Mouse (Mus musculus): ENCODE measurements around the gene Plppr1. TPM values are rescaled to one million over a fixed set of nuclear protein-coding genes. Genes with fewer than 3 reads are reported as not detected.

The Plppr1 gene
- polyA plus RNA-seq, 1 experiment from 2014 or later: 0.29 TPM

DNA sequence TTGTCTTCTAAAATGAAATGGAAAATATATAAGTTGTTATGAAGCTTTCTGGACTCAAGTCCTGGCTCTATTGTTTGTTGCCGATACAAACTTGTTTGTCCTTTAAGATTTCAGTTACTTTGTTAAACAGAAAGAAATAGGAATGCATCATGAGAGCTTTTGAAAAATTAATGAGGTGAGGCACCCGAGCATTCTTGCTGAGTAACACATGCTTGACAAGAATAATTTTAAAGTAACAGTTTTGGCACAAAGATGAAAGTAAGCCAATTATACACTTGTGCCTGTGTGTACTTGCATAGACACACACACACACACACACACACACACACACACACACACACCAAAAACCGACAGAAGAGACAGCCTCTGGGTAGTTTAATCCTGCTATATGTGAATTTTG lies 155.3 kb downstream of the Plppr1 start:
- H3K9me3 ChIP-seq (ENCODE audit: control insufficient read depth, low read length): no peaks in the 10 kb centered on the region
- no peak overlapping the region for H3K9ac ChIP-seq (ENCODE audit: low read length)
- TF ChIP-seq CTCF (IDR thresholded peaks at IDR 0.05; ENCODE audit: low read depth): no peak
- no peak for TF ChIP-seq EP300 (optimal IDR thresholded peaks at IDR 0.05)
- H3K36me3 ChIP-seq (ENCODE audit: control insufficient read depth, insufficient read depth, low read length): no peaks in the 10 kb centered on the region
- H3K27ac ChIP-seq (replicated peaks): no peak overlapping the region
- H3K4me2 ChIP-seq (replicated peaks; ENCODE audit: low read depth): no peak overlapping the region
- no peaks in the 10 kb centered on the region for H3K27me3 ChIP-seq (ENCODE audit: control insufficient read depth, insufficient read depth, low read length)
- ATAC-seq (ENCODE audit: low FRiP score, low TSS enrichment) (no peak), DNase-seq (ENCODE audit: low spot score) (no peak)
- H3K4me1 ChIP-seq (replicated peaks; ENCODE audit: control insufficient read depth, insufficient read depth): no peaks in the 10 kb centered on the region
- 66% methylated on average over 3 of the region's 3 CpGs for WGBS
- H3K4me3 ChIP-seq (ENCODE audit: low read depth, low read length): no peak overlapping the region

DNA sequence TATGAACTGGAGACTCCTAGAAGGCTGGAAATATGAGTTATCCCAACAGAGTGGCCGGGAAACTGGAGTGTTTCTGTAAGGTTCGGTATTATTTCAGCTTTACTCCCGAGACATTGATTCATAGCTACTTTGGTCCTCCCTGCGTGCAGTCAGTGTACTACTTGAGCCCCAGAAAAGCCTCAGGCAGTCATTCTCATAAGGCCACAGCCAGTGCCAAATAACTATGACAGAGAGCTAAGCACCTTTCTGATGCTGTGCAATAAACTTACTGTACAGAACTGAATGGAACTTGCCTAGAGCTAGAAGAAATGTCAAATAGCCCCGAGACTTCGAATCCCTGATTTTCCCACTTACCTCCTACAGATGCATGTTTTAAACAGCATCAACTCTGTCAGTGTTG lies 164.4 kb downstream of the Plppr1 start:
- no peaks in the 10 kb centered on the region for H3K27me3 ChIP-seq (ENCODE audit: control insufficient read depth, insufficient read depth, low read length)
- WGBS: 60% methylated on average over 6 of the region's 6 CpGs
- no peak for DNase-seq (ENCODE audit: low spot score)
- no peak overlapping the region for H3K9ac ChIP-seq (ENCODE audit: low read length)
- H3K4me1 ChIP-seq (replicated peaks; ENCODE audit: control insufficient read depth, insufficient read depth): no peaks in the 10 kb centered on the region
- no peaks in the 10 kb centered on the region for H3K36me3 ChIP-seq (ENCODE audit: control insufficient read depth, insufficient read depth, low read length)
- no peaks in the 10 kb centered on the region for H3K9me3 ChIP-seq (ENCODE audit: control insufficient read depth, low read length)
- no peak overlapping the region for H3K4me2 ChIP-seq (replicated peaks; ENCODE audit: low read depth)
- TF ChIP-seq EP300 (optimal IDR thresholded peaks at IDR 0.05): no peak
- TF ChIP-seq CTCF (IDR thresholded peaks at IDR 0.05; ENCODE audit: low read depth): no peak
- no peak overlapping the region for H3K4me3 ChIP-seq (ENCODE audit: low read depth, low read length)
- no peak for ATAC-seq (ENCODE audit: low FRiP score, low TSS enrichment)
- H3K27ac ChIP-seq (replicated peaks): no peak overlapping the region

DNA sequence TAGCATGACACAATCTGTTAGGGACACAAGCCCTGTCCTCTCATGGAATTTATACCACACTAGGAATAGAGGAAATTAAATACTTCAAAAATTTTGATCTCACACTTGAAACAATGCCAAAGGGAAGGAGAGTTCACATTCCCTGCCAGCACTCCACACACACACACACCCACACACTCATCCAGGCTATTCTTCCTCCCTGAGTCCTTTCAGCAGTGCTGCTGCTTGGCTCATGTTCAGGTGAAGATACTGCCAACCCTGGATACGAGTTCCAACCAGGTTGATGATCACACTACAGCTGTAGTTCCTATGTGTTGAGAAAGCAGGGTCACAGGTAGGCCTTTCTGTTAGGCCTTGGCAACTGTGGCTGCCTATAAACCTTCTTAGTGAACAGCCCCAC lies 165.9 kb downstream of the Plppr1 start:
- Histone ChIP-seq H3K4me2 (replicated peaks; ENCODE audit: low read depth) (no peak overlapping the region), H3K9me3 (ENCODE audit: control insufficient read depth, low read length) (no peaks in the 10 kb centered on the region), H3K9ac (ENCODE audit: low read length) (no peak overlapping the region), H3K27ac (replicated peaks) (no peak overlapping the region), H3K4me1 (replicated peaks; ENCODE audit: control insufficient read depth, insufficient read depth) (no peaks in the 10 kb centered on the region), H3K4me3 (ENCODE audit: low read depth, low read length) (no peak overlapping the region), H3K27me3 (ENCODE audit: control insufficient read depth, insufficient read depth, low read length) (no peaks in the 10 kb centered on the region), H3K36me3 (ENCODE audit: control insufficient read depth, insufficient read depth, low read length) (no peaks in the 10 kb centered on the region)
- DNase-seq (ENCODE audit: low spot score): no peak
- no peak for ATAC-seq (ENCODE audit: low FRiP score, low TSS enrichment)
- WGBS: 35% methylated on average over 1 of the region's 1 CpGs
- no peak for TF ChIP-seq EP300 (optimal IDR thresholded peaks at IDR 0.05)
- TF ChIP-seq CTCF (IDR thresholded peaks at IDR 0.05; ENCODE audit: low read depth): no peak

DNA sequence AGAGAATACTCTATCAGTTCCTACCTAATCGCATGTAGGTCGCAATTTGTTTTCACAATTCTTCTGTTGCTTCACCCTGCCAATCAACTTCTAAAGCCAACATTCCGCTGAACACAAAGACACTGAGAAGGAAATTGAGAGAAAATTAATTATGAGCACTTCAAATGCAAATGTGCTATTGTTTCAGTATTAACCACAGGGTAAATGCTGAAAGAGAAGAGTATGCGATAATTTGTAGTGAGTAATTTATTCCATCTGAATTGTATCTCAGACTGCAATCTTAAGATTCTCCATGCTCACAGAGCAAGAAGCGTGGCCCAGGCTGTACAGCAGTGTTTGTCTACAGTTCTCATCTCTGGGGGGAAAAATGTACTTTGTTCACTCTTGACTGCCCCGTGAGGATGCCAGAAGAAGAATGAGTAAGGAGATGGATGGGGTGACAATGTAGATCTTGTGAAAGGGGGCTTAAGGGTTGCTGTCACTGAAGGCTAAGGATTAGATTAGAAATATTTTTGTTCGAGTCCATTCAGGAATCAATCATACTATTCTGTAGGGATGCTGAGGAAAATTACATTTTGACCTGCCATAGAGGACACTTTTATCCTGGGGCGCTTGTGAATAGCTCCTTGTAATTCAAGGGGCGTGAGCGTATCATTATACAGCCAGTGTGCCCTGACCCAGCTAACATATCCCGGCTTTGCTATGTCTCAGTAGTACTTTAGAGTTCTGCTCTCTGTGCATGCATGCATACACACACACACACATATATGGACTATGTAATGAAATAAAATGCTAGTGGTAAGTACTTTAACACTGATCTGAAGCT lies 173.3 kb downstream of the Plppr1 start:
- Histone ChIP-seq H3K4me3 (ENCODE audit: low read depth, low read length) (no peak overlapping the region), H3K4me1 (replicated peaks; ENCODE audit: control insufficient read depth, insufficient read depth) (no peaks in the 10 kb centered on the region), H3K9me3 (ENCODE audit: control insufficient read depth, low read length) (no peaks in the 10 kb centered on the region), H3K9ac (ENCODE audit: low read length) (no peak overlapping the region), H3K27ac (replicated peaks) (no peak overlapping the region), H3K4me2 (replicated peaks; ENCODE audit: low read depth) (no peak overlapping the region), H3K36me3 (ENCODE audit: control insufficient read depth, insufficient read depth, low read length) (no peaks in the 10 kb centered on the region), H3K27me3 (ENCODE audit: control insufficient read depth, insufficient read depth, low read length) (no peaks in the 10 kb centered on the region)
- DNase-seq (ENCODE audit: low spot score): no peak
- no peak for ATAC-seq (ENCODE audit: low FRiP score, low TSS enrichment)
- WGBS: 72% methylated on average over 11 of the region's 11 CpGs
- TF ChIP-seq CTCF (IDR thresholded peaks at IDR 0.05; ENCODE audit: low read depth) (no peak), EP300 (optimal IDR thresholded peaks at IDR 0.05) (no peak)

DNA sequence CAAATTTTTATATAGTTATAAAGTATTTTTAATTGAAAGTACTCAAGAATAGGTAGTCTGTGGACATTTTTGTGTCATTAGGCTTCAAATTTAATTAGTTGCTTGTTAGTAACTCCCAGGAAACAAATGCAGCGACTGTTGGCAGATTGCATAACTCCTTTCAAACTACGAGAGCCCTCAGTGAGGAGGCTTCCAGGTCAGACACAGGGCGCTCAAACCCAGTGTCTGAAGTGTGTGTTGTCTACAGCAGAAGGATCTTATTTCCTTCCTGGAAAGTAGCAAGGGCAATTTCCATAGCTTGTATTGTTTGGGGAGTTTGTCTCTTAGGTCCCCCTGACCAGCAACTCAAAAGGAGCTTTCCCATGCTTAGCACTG lies 173.9 kb downstream of the Plppr1 start:
- WGBS: 76% methylated on average over 3 of the region's 3 CpGs

DNA sequence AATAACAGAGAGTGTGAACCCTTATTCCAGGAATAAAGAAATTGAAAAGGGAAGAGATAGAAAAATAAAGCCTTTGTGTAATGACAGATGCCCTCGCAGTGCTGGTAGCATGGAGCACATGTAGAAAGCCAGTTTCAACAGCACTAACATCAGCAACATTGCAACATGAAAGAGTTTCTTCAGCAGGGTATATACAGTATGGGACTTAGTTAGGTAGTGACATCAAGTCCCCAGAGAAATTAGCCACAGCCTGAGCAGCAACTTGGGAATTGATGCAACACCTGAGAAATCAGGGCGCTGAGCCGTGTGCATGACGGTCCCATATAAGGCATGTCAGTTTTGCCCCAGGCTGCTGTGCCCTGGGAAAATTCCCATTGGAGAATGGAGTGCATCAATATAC lies 179.0 kb downstream of the Plppr1 start:
- 90% methylated on average over 4 of the region's 4 CpGs for WGBS
- DNase-seq (ENCODE audit: low spot score) (no peak), ATAC-seq (ENCODE audit: low FRiP score, low TSS enrichment) (no peak)
- no peak overlapping the region for H3K9ac ChIP-seq (ENCODE audit: low read length)
- H3K9me3 ChIP-seq (ENCODE audit: control insufficient read depth, low read length): no peaks in the 10 kb centered on the region
- no peak for TF ChIP-seq CTCF (IDR thresholded peaks at IDR 0.05; ENCODE audit: low read depth)
- no peak for TF ChIP-seq EP300 (optimal IDR thresholded peaks at IDR 0.05)
- H3K27ac ChIP-seq (replicated peaks): no peak overlapping the region
- H3K27me3 ChIP-seq (ENCODE audit: control insufficient read depth, insufficient read depth, low read length): no peaks in the 10 kb centered on the region
- H3K4me1 ChIP-seq (replicated peaks; ENCODE audit: control insufficient read depth, insufficient read depth): no peaks in the 10 kb centered on the region
- H3K4me3 ChIP-seq (ENCODE audit: low read depth, low read length): no peak overlapping the region
- H3K36me3 ChIP-seq (ENCODE audit: control insufficient read depth, insufficient read depth, low read length): no peaks in the 10 kb centered on the region
- no peak overlapping the region for H3K4me2 ChIP-seq (replicated peaks; ENCODE audit: low read depth)

More for the DNA sequence above, 173.9 kb downstream of the Plppr1 start:
- Histone ChIP-seq H3K4me1 (replicated peaks; ENCODE audit: control insufficient read depth, insufficient read depth) (no peaks in the 10 kb centered on the region), H3K36me3 (ENCODE audit: control insufficient read depth, insufficient read depth, low read length) (no peaks in the 10 kb centered on the region), H3K4me2 (replicated peaks; ENCODE audit: low read depth) (no peak overlapping the region), H3K9me3 (ENCODE audit: control insufficient read depth, low read length) (no peaks in the 10 kb centered on the region), H3K4me3 (ENCODE audit: low read depth, low read length) (no peak overlapping the region), H3K27me3 (ENCODE audit: control insufficient read depth, insufficient read depth, low read length) (no peaks in the 10 kb centered on the region), H3K9ac (ENCODE audit: low read length) (no peak overlapping the region), H3K27ac (replicated peaks) (no peak overlapping the region)
- DNase-seq (ENCODE audit: low spot score) (no peak), ATAC-seq (ENCODE audit: low FRiP score, low TSS enrichment) (no peak)
- TF ChIP-seq CTCF (IDR thresholded peaks at IDR 0.05; ENCODE audit: low read depth) (no peak), EP300 (optimal IDR thresholded peaks at IDR 0.05) (no peak)

Measured in stomach, postnatal 0 days (tissue).